Mouse (Mus musculus): ENCODE data around the gene Gm45902. TPM values are rescaled to one million over a fixed set of nuclear protein-coding genes. Genes with fewer than 3 reads are reported as not detected.

The Gm45902 gene
- 10 to 100 TPM; 21.0 to 22.9 TPM for total RNA-seq (2023)

DNA sequence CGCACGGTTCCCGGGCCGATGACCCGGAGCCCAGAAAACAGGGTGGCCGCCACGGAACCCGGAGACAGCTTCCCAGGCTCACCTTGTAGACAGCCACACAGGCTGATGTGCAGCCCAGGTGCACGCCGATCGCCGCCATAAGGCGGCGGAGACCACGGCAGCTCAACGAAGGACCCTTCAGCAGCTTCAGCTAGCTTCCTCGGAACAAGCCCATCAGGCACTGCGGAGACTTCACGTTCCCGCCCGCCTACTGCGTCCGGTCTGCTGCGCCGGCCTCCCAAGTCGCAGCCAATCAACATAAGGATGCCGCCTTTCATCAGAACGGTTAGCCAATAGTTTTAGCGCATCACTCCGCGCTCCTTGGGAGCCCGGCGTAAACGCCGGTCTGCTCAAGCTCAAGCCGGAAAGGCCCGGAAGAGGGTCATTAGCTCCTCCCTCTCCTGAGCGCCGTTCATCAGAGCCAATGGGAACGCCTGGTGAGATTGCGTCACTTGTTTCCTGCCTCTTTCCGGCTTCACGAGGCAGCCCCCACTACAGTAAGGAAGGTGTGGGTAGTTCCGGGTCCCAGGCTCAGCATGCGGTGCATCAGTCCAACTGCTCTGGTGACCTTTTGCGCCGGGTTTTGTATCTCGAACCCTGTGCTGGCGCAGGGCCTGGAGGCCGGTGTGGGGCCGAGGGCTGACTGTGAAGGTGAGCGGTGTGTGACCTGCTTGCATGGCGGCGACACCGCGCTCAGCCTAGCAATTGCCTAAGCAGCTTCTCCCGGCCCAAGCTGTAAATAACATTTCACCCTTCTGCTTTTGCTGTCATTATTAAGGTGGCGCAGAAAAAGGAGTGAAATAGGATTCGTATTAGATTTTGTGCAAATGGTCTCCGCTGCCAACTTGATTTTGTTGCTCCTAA, at the start of gene Gm45902, which contains the start of the genes Hspa14 and Cdnf:
Gene Gm45902 (minus strand): TSS at position 239 of the 903 bp plus-strand sequence.
Gene Hspa14 (minus strand): TSS at position 263 of the 903 bp plus-strand sequence.
Gene Cdnf (plus strand): TSS at position 479 of the 903 bp plus-strand sequence.

DNA sequence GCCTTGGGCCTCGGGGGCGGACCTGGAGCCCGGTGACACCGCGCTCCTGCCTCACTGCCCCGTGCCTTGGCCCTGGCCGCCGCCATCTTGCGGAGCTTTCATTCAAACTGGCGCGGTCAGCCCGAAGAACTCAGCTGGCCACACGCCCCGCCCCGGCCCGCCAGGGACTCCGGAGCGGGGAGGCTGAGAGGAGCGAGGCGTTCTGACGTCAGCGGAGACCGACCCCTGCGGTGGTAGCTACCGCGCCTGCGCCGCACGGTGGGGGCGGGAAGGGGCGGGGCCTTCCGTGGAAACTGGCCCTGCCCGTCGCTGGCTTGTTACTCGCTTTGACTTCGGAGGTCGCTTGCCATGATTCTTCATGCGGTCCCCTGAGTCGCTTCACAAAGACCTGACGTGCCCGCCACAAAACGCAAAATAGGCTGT, 37.7 kb downstream of the Gm45902 start, which contains the start of gene Suv39h2:
Gene Suv39h2 (minus strand): TSS at position 171 of the 423 bp plus-strand sequence.

Other genes with a start within 250 kb of the Gm45902 start
- gene Nmt2, start 228.6 kb downstream of the Gm45902 start, total RNA-seq (2023) = 10 to 100 TPM; 33.8 to 39.1 TPM
- 1 to 10 TPM; 4.1 to 5.3 TPM for gene Rpp38, start 180.1 kb downstream of the Gm45902 start, total RNA-seq (2023)
- not detected for gene Acbd7, start 176.6 kb downstream of the Gm45902 start, total RNA-seq (2023)
- gene Olah, start 115.6 kb downstream of the Gm45902 start, total RNA-seq (2023) = not detected
- not detected for gene Meig1, start 90.1 kb downstream of the Gm45902 start, total RNA-seq (2023)
- 10 to 100 TPM; 26.9 to 27.9 TPM for gene Dclre1c, start 88.7 kb downstream of the Gm45902 start, total RNA-seq (2023)
- 1 to 10 TPM; 2.0 to 2.7 TPM for gene Suv39h2, start 37.8 kb downstream of the Gm45902 start, total RNA-seq (2023)
- 100 to 1,000 TPM; 104 to 124 TPM for gene Hspa14, start within 50 bp of the Gm45902 start, total RNA-seq (2023)
- under 1 TPM; 0.36 to 0.82 TPM for gene Cdnf, start 240 bp upstream of the Gm45902 start, total RNA-seq (2023)
- gene Fam107b, start 57.7 kb upstream of the Gm45902 start, total RNA-seq (2023) = 100 to 1,000 TPM; 274 to 296 TPM